Mouse (Mus musculus) skeletal muscle tissue, postnatal 0 days (tissue): Measurements from ENCODE around the gene Pde4a. TPM values are rescaled to one million over a fixed set of nuclear protein-coding genes. Genes with fewer than 3 reads are reported as not detected.

Source experiments
- polyA plus RNA-seq: library from polyadenylated mRNA; unstranded; fragments of >200 nt; fragmentation: Nextera tagmentation; extraction: Ambion mirVana; gene quantifications from 2 replicates; pipeline ENCODE4 v1.2.1, GENCODE M21; 2015

Gene Pde4a
- 6.5 and 7.2 TPM in 2 replicates for polyA plus RNA-seq

DNA sequence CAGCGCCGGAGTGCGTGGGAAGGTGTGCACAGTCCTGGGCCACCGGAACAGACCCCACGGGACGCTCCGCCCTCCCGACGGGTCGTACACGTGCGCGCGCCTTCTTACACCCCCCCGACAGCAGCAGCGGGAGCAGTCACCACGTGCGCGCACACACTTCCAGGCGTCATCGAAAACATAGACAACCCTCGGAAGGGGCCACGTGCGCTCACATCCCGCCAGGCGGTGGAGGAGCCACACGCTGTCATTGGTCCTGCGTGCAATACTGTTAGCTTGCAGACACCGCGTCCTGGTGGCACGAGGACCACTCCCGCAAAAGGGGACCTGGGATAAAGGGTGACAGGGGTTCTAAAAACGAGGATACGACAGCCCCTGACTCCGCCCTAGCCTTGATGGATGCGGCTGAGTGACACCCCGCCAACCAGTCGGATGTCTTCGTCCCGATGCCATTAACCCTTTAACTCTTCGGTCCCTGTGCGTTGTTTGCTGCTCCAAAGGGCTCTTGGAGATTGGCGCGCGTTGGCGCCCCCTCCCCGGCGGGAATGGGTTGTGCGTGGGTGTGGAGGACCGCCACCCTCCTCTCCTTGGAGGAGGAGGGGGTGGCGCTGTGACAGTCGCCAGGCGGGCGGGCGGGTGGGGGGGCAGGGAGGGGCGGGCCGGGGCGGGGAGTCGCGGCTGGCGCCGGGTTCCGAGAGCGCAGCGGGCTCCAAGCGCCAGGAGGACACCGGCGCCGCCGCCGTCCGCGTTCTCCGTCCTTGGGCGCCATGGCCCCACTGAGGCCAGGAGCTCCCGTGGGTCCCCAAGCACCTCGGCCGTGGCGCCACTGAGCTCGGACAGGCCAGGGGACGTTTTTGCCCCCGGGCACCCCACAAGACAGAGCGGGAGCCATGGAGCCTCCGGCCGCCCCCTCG, at the start of gene Pde4a:
Gene Pde4a, plus strand, starts transcription at position 674 of the 911 bp plus-strand sequence.

GRCm38 (mm10) chr9:21131059-21131956, 34.2 kb upstream of the Pde4a start, which contains the start of gene Tyk2:
Gene Tyk2 (minus strand): TSS chr9:21131243.

DNA sequence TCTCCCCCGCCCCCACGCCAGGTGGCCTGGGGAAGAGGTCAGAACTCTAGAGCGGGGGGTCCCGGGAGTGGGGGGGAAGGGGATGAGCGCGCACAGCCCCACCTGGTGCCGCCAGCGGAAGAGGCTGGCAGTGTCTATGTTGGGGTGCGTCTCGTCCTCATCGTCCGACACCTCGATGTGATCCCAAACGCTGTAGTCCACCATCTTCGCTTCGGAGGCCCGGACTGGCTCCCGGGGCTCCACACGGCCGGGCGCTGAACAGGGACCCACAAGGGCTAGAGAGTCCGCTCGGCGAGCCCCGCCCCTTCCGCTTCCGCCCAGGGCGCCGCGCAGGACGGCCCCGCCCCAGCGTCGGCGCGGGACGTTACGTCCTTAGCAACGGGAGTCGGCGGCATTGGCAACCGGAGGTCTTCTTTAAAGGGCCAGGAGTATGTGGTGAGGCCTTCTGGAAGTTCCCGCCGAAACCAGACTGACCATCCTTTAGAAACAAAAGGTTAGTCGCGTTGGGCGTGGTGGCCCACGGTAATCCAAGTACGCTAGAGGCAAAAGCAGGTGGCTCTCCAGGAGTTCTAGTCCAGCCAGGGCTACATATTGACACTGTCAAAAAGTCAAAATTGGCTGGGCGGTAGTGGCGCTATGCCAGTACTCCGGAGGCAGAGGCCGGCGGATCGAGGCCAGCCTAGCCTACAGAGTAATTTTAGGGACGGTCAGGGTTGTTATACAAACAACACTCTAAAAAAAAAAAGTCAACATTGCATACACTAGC, 15.7 kb upstream of the Pde4a start, which contains the start of gene Cdc37:
Gene Cdc37, minus strand, starts transcription at position 329 of the 766 bp plus-strand sequence.

DNA sequence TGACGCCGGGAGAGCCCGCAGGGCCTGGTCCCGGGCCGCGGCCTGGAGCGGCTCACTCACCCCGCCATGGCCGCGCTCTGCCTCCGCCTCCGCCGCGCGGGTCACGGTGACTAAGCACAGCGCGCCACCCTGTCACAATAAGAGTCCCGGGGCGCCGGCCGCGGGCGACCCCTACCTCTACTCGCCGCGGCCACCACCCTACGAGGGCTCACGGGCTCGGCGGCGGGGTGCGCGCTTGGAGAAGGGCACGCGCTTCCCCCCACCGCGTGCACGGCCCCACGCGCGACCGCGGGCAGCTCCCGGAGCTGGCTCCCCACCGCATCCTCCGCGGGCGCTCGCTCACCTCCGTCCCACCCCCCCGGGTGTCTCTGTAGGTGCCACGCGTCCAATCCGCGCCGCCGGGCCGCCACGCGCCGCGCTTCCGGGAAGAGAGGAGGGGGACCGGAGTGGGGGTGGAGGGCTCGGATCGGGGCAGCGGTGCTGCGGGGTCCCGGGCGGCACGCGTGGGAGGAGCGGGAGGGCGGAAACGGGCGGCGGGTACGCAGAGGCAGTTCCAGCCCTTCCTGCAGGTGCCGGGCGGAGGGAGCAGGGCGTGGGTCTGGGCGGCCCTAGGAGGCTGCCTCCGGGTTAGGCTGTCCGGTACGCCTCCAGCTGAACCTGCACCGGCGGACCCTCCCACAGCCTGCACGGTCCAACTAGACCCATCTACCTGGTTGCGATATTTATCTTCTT, 73.4 kb downstream of the Pde4a start, which contains the start of gene Keap1:
Gene Keap1, minus strand, starts transcription at position 629 of the 732 bp plus-strand sequence.

GRCm38 (mm10) chr9:21248326-21248725, 82.8 kb downstream of the Pde4a start, which contains the start of gene S1pr5:
Gene S1pr5 (minus strand): TSS chr9:21248443.

Other genes with a start within 250 kb of the Pde4a start
- gene Dnmt1, start 205.8 kb upstream of the Pde4a start, polyA plus RNA-seq = 12.7 and 13.9 TPM in 2 replicates
- gene S1pr2, start 188.9 kb upstream of the Pde4a start, polyA plus RNA-seq = 14.7 and 17.5 TPM in 2 replicates
- gene Mrpl4, start 163.0 kb upstream of the Pde4a start, polyA plus RNA-seq = 100 and 101 TPM in 2 replicates
- gene Icam1, start 149.7 kb upstream of the Pde4a start, polyA plus RNA-seq = 5.1 and 7.8 TPM in 2 replicates
- 0.26 and 0.32 TPM in 2 replicates for gene Icam4, start 136.3 kb upstream of the Pde4a start, polyA plus RNA-seq
- gene Icam5, start 133.6 kb upstream of the Pde4a start, polyA plus RNA-seq = 0.06 and 0.10 TPM in 2 replicates
- gene Zglp1, start 98.6 kb upstream of the Pde4a start, polyA plus RNA-seq = 0.54 TPM in 1 of 2 replicates, not detected in the other
- gene Gm49373, start 92.6 kb upstream of the Pde4a start, polyA plus RNA-seq = 0.09 and 0.21 TPM in 2 replicates
- 46.8 and 48.7 TPM in 2 replicates for gene Fdx1l, start 92.1 kb upstream of the Pde4a start, polyA plus RNA-seq
- 0.76 and 0.97 TPM in 2 replicates for gene Gm38431, start 73.7 kb upstream of the Pde4a start, polyA plus RNA-seq
- gene Raver1, start 73.7 kb upstream of the Pde4a start, polyA plus RNA-seq = 13.1 and 16.3 TPM in 2 replicates
- gene Tyk2, start 34.5 kb upstream of the Pde4a start, polyA plus RNA-seq = 6.3 and 6.6 TPM in 2 replicates
- 145 and 165 TPM in 2 replicates for gene Cdc37, start 15.7 kb upstream of the Pde4a start, polyA plus RNA-seq
- gene Keap1, start 73.6 kb downstream of the Pde4a start, polyA plus RNA-seq = 53.3 and 55.3 TPM in 2 replicates
- 0.09 and 0.57 TPM in 2 replicates for gene S1pr5, start 82.7 kb downstream of the Pde4a start, polyA plus RNA-seq
- gene Atg4d, start 99.6 kb downstream of the Pde4a start, polyA plus RNA-seq = 29.1 and 32.1 TPM in 2 replicates
- gene Kri1, start 122.3 kb downstream of the Pde4a start, polyA plus RNA-seq = 7.5 and 9.2 TPM in 2 replicates
- 51.6 and 53.4 TPM in 2 replicates for gene Cdkn2d, start 125.7 kb downstream of the Pde4a start, polyA plus RNA-seq
- gene Ap1m2, start 146.6 kb downstream of the Pde4a start, polyA plus RNA-seq = 0.83 TPM in 1 of 2 replicates, not detected in the other
- gene Slc44a2, start 155.0 kb downstream of the Pde4a start, polyA plus RNA-seq = 94.4 and 107 TPM in 2 replicates
- 48.0 and 52.6 TPM in 2 replicates for gene Ilf3, start 202.2 kb downstream of the Pde4a start, polyA plus RNA-seq
- 17.6 and 18.9 TPM in 2 replicates for gene Qtrt1, start 246.1 kb downstream of the Pde4a start, polyA plus RNA-seq